Mouse (Mus musculus) forebrain, embryonic 10.5 days (tissue): ENCODE measurements around the gene 1700047I17Rik2. TPM values are rescaled to one million over a fixed set of nuclear protein-coding genes. Genes with fewer than 3 reads are reported as not detected.
"Not testable (repeated sequence)": the region's sequence is repeated elsewhere in the genome, so short reads cannot be mapped to it uniquely, and the experiment has no call there.

ENCODE experiments used
- DNase-seq: peaks from one replicate; pipeline ENCODE4 v3.0.0-alpha.2; 2017; ENCODE audit warnings: low spot score; ENCODE audit errors: extremely low spot score
- H3K27ac ChIP-seq: fragments of 300-500 bp; sonication (generic); 2 replicates; pipeline ENCODE4 v1.5.1; 2016; ENCODE audit warnings: mild to moderate bottlenecking
- H3K27me3 ChIP-seq: fragments of 300-500 bp; sonication (generic); 2 replicates; pipeline ENCODE4 v1.6.1; 2016; ENCODE audit warnings: mild to moderate bottlenecking; ENCODE audit not compliant: poor library complexity, severe bottlenecking
- H3K36me3 ChIP-seq: fragments of 300-500 bp; sonication (generic); replicated peaks from 2 replicates; pipeline ENCODE4 v1.6.1; 2016; ENCODE audit warnings: mild to moderate bottlenecking, moderate library complexity
- H3K4me1 ChIP-seq: fragments of 300-500 bp; sonication (generic); 2 replicates; pipeline ENCODE4 v1.6.1; 2016
- H3K4me3 ChIP-seq: fragments of 300-500 bp; sonication (generic); 2 replicates; pipeline ENCODE4 v1.5.1; 2016; ENCODE audit warnings: mild to moderate bottlenecking, moderate library complexity
- H3K9me3 ChIP-seq: fragments of 300-500 bp; sonication (generic); 2 replicates; pipeline ENCODE4 v1.6.1; 2016; ENCODE audit warnings: mild to moderate bottlenecking, moderate library complexity
- WGBS: fragments of 180-500 bp; shearing (Covaris S2); methylation state at CpG from one replicate; pipeline ENCODE4 v1.1.7; 2016; 5-methylcytosine and 5-hydroxymethylcytosine counted together
- polyA plus RNA-seq: library from polyadenylated mRNA; unstranded; fragments of >200 nt; fragmentation: Nextera tagmentation; extraction: Ambion mirVana; gene quantifications from 2 replicates; pipeline ENCODE4 v1.2.1, GENCODE M21; 2016

The 1700047I17Rik2 gene
- 2.1 and 4.0 TPM in 2 replicates for polyA plus RNA-seq

GRCm38 (mm10) chr12:55199306-55199705, at the start of gene 1700047I17Rik2:
Gene 1700047I17Rik2 (plus strand): TSS chr12:55199592.
- not testable (repeated sequence) for DNase-seq, H3K27ac ChIP-seq, H3K9me3 ChIP-seq, H3K36me3 ChIP-seq, H3K27me3 ChIP-seq, H3K4me1 ChIP-seq, H3K4me3 ChIP-seq
- no CpG with 5 or more reads among the region's 40 CpGs for whole genome bisulfite sequencing

GRCm38 (mm10) chr12:55154559-55155448, 44.6 kb upstream of the 1700047I17Rik2 start, which contains the start of gene Srp54b:
Gene Srp54b (plus strand): TSS chr12:55155104.
- H3K27me3 ChIP-seq, H3K36me3 ChIP-seq, DNase-seq, H3K9me3 ChIP-seq, H3K27ac ChIP-seq, H3K4me1 ChIP-seq: not testable (repeated sequence)
- H3K4me3 ChIP-seq = peak within 1 kb of the TSS; percentile 42
- WGBS = no CpG with 5 or more reads among the region's 57 CpGs

- not testable (repeated sequence) for H3K27ac ChIP-seq, DNase-seq, H3K27me3 ChIP-seq, H3K36me3 ChIP-seq, H3K4me1 ChIP-seq, H3K9me3 ChIP-seq
- 0% methylated on average over 13 of the region's 24 CpGs for WGBS
- H3K4me3 ChIP-seq = peak overlapping the region; percentile 42
Observed at GRCm38 (mm10) chr12:55155449-55155783, 44.0 kb upstream of the 1700047I17Rik2 start.

- H3K9me3 ChIP-seq, H3K4me1 ChIP-seq, H3K27me3 ChIP-seq, H3K27ac ChIP-seq, H3K4me3 ChIP-seq, H3K36me3 ChIP-seq, DNase-seq: not testable (repeated sequence)
- no CpG with 5 or more reads among the region's 7 CpGs for WGBS
Observed at GRCm38 (mm10) chr12:55167034-55167557, 32.3 kb upstream of the 1700047I17Rik2 start.

- not testable (repeated sequence) for DNase-seq, H3K4me1 ChIP-seq, H3K27me3 ChIP-seq, H3K9me3 ChIP-seq, H3K36me3 ChIP-seq, H3K4me3 ChIP-seq, H3K27ac ChIP-seq
- WGBS = no CpG with 5 or more reads among the region's 8 CpGs
Observed at GRCm38 (mm10) chr12:55187686-55188085, 11.7 kb upstream of the 1700047I17Rik2 start.

GRCm38 (mm10) chr12:55189127-55189526, 10.3 kb upstream of the 1700047I17Rik2 start:
- H3K27me3 ChIP-seq, H3K36me3 ChIP-seq, H3K9me3 ChIP-seq, H3K4me3 ChIP-seq, H3K27ac ChIP-seq, H3K4me1 ChIP-seq, DNase-seq: not testable (repeated sequence)
- no CpG with 5 or more reads among the region's 5 CpGs for WGBS

- H3K36me3 ChIP-seq, H3K27ac ChIP-seq, DNase-seq, H3K9me3 ChIP-seq, H3K4me1 ChIP-seq, H3K4me3 ChIP-seq, H3K27me3 ChIP-seq: not testable (repeated sequence)
- no CpG with 5 or more reads among the region's 18 CpGs for WGBS
Observed at GRCm38 (mm10) chr12:55199799-55200198, 407 bp downstream of the 1700047I17Rik2 start.

- H3K36me3 ChIP-seq, H3K4me3 ChIP-seq, H3K9me3 ChIP-seq, H3K4me1 ChIP-seq, H3K27me3 ChIP-seq, H3K27ac ChIP-seq, DNase-seq: not testable (repeated sequence)
- no CpG with 5 or more reads among the region's 6 CpGs for WGBS
Observed at GRCm38 (mm10) chr12:55212944-55213343, 13.6 kb downstream of the 1700047I17Rik2 start.

GRCm38 (mm10) chr12:55229626-55230519, 30.5 kb downstream of the 1700047I17Rik2 start, which contains the start of gene Srp54c:
Gene Srp54c (plus strand): TSS chr12:55230168.
- not testable (repeated sequence) for DNase-seq, H3K9me3 ChIP-seq, H3K27ac ChIP-seq, H3K27me3 ChIP-seq, H3K4me1 ChIP-seq, H3K36me3 ChIP-seq
- peak within 1 kb of the TSS; percentile 47 for H3K4me3 ChIP-seq
- no CpG with 5 or more reads among the region's 57 CpGs for WGBS

GRCm38 (mm10) chr12:55230520-55230861, 31.1 kb downstream of the 1700047I17Rik2 start:
- H3K4me3 ChIP-seq = peak overlapping the region; percentile 47
- not testable (repeated sequence) for H3K27ac ChIP-seq, H3K4me1 ChIP-seq, DNase-seq, H3K9me3 ChIP-seq, H3K27me3 ChIP-seq, H3K36me3 ChIP-seq
- 0% methylated on average over 14 of the region's 25 CpGs for WGBS

GRCm38 (mm10) chr12:55242243-55242642, 42.9 kb downstream of the 1700047I17Rik2 start:
- not testable (repeated sequence) for H3K36me3 ChIP-seq, H3K9me3 ChIP-seq, H3K27me3 ChIP-seq, H3K4me1 ChIP-seq, DNase-seq, H3K4me3 ChIP-seq, H3K27ac ChIP-seq
- no CpG with 5 or more reads among the region's 8 CpGs for WGBS

GRCm38 (mm10) chr12:55261950-55262349, 62.6 kb downstream of the 1700047I17Rik2 start:
- H3K27me3 ChIP-seq, H3K4me3 ChIP-seq, DNase-seq, H3K4me1 ChIP-seq, H3K9me3 ChIP-seq, H3K27ac ChIP-seq: not testable (repeated sequence)
- WGBS = no CpG with 5 or more reads among the region's 8 CpGs
- peaks cover 28% of the 10 kb centered on the region for H3K36me3 ChIP-seq

GRCm38 (mm10) chr12:55263385-55263784, 64.0 kb downstream of the 1700047I17Rik2 start:
- not testable (repeated sequence) for H3K4me1 ChIP-seq, DNase-seq, H3K27ac ChIP-seq, H3K4me3 ChIP-seq, H3K9me3 ChIP-seq, H3K27me3 ChIP-seq
- no CpG with 5 or more reads among the region's 5 CpGs for WGBS
- H3K36me3 ChIP-seq = peaks cover 16% of the 10 kb centered on the region
